Mouse (Mus musculus) lung, embryonic 16.5 days (tissue): ENCODE data around the gene Btbd9. TPM values are rescaled to one million over a fixed set of nuclear protein-coding genes. Genes with fewer than 3 reads are reported as not detected.

ENCODE experiments used
- ATAC-seq: fragments of 200-750 bp; cut with Nextera tagmentation; 2 replicates; pipeline ENCODE4 v1.8.0; 2017; ENCODE audit warnings: low read depth, mild to moderate bottlenecking, moderate library complexity
- H3K27ac ChIP-seq: fragments of 300-500 bp; sonication (generic); 2 replicates; pipeline ENCODE4 v1.5.1; 2014; ENCODE audit warnings: mild to moderate bottlenecking, control low read depth, low read length
- H3K27me3 ChIP-seq: fragments of 300-500 bp; sonication (generic); 2 replicates; pipeline ENCODE4 v1.6.1; 2014; ENCODE audit warnings: low read depth, low read length, mixed read lengths; ENCODE audit not compliant: control insufficient read depth, insufficient read depth
- H3K36me3 ChIP-seq: fragments of 300-500 bp; sonication (generic); 2 replicates; pipeline ENCODE4 v1.6.1; 2014; ENCODE audit warnings: low read length; ENCODE audit not compliant: control insufficient read depth, insufficient read depth
- H3K4me1 ChIP-seq: fragments of 300-500 bp; sonication (generic); replicated peaks from 2 replicates; pipeline ENCODE4 v1.6.1; 2014; ENCODE audit warnings: low read length, mixed read lengths; ENCODE audit not compliant: control insufficient read depth, insufficient read depth
- H3K4me2 ChIP-seq: fragments of 300-500 bp; sonication (generic); 2 replicates; pipeline ENCODE4 v1.6.1; 2014; ENCODE audit warnings: low read depth, low read length, control low read depth
- H3K4me3 ChIP-seq: fragments of 300-500 bp; sonication (generic); 2 replicates; pipeline ENCODE4 v1.5.1; 2014; ENCODE audit warnings: mild to moderate bottlenecking, low read length, control low read depth
- H3K9ac ChIP-seq: fragments of 300-500 bp; sonication (generic); 2 replicates; pipeline ENCODE4 v1.6.1; 2014; ENCODE audit warnings: low read length, control low read depth
- H3K9me3 ChIP-seq: fragments of 300-500 bp; sonication (generic); 2 replicates; pipeline ENCODE4 v1.6.1; 2016; ENCODE audit warnings: low read length; ENCODE audit not compliant: control insufficient read depth
- WGBS: fragments of 180-500 bp; shearing (Covaris S2); extraction: QIAGEN DNeasy Blood & Tissue Kit; methylation state at CpG from one replicate; pipeline ENCODE4 v1.1.7; 2014; 5-methylcytosine and 5-hydroxymethylcytosine counted together
- polyA plus RNA-seq: library from polyadenylated mRNA; unstranded; fragments of >200 nt; fragmentation: Nextera tagmentation; extraction: Ambion mirVana; gene quantifications from 2 replicates; pipeline ENCODE4 v1.2.1, GENCODE M21; 2015

The Btbd9 gene
- polyA plus RNA-seq, 1 experiment from 2014 or later, result 55.8 TPM

GRCm38 (mm10) chr17:30336816-30337215, 239.5 kb downstream of the Btbd9 start:
- Histone ChIP-seq H3K4me2 (no peak overlapping the region), H3K4me1 (peaks cover 6% of the 10 kb centered on the region; the same call in 1 of the 2 replicates), H3K27me3 (no peaks in the 10 kb centered on the region), H3K27ac (no peak overlapping the region), H3K4me3 (no peak overlapping the region), H3K36me3 (no peaks in the 10 kb centered on the region), H3K9ac (no peak overlapping the region), H3K9me3 (no peaks in the 10 kb centered on the region)
- ATAC-seq, result no peak
- WGBS, result 52% methylated on average over 7 of the region's 7 CpGs

GRCm38 (mm10) chr17:30336280-30336679, 240.0 kb downstream of the Btbd9 start:
- H3K27me3 ChIP-seq, result no peaks in the 10 kb centered on the region
- no peaks in the 10 kb centered on the region for H3K9me3 ChIP-seq
- 40% methylated on average over 5 of the region's 5 CpGs for WGBS
- H3K27ac ChIP-seq, result no peak overlapping the region
- no peak for ATAC-seq
- H3K4me2 ChIP-seq, result no peak overlapping the region
- H3K4me3 ChIP-seq, result no peak overlapping the region
- peaks cover 6% of the 10 kb centered on the region; the same call in 1 of the 2 replicates for H3K4me1 ChIP-seq
- H3K36me3 ChIP-seq, result no peaks in the 10 kb centered on the region
- H3K9ac ChIP-seq, result no peak overlapping the region

- Histone ChIP-seq H3K9ac (no peak overlapping the region), H3K4me3 (no peak overlapping the region), H3K36me3 (no peaks in the 10 kb centered on the region), H3K27me3 (no peaks in the 10 kb centered on the region), H3K27ac (no peak overlapping the region), H3K4me2 (no peak overlapping the region), H3K4me1 (peaks cover 6% of the 10 kb centered on the region; the same call in 1 of the 2 replicates), H3K9me3 (no peaks in the 10 kb centered on the region)
- 55% methylated on average over 8 of the region's 8 CpGs for WGBS
- ATAC-seq, result no peak
Measured at GRCm38 (mm10) chr17:30335746-30336145, 240.5 kb downstream of the Btbd9 start.

- WGBS, result 91% methylated on average over 6 of the region's 6 CpGs
Measured at GRCm38 (mm10) chr17:30334257-30334656, 242.0 kb downstream of the Btbd9 start.

GRCm38 (mm10) chr17:30333136-30333535, 243.2 kb downstream of the Btbd9 start:
- H3K36me3 ChIP-seq, result no peaks in the 10 kb centered on the region
- 65% methylated on average over 4 of the region's 4 CpGs for WGBS
- no peak overlapping the region for H3K27ac ChIP-seq
- peaks cover 6% of the 10 kb centered on the region; the same call in 1 of the 2 replicates for H3K4me1 ChIP-seq
- H3K27me3 ChIP-seq, result no peaks in the 10 kb centered on the region
- no peak overlapping the region for H3K4me2 ChIP-seq
- no peak overlapping the region for H3K9ac ChIP-seq
- ATAC-seq, result no peak
- no peaks in the 10 kb centered on the region for H3K9me3 ChIP-seq
- no peak overlapping the region for H3K4me3 ChIP-seq

More at GRCm38 (mm10) chr17:30334257-30334656, 242.0 kb downstream of the Btbd9 start:
- H3K4me1 ChIP-seq, result peaks cover 6% of the 10 kb centered on the region; the same call in 1 of the 2 replicates
- no peak for ATAC-seq
- no peak overlapping the region for H3K4me2 ChIP-seq
- H3K9me3 ChIP-seq, result no peaks in the 10 kb centered on the region
- no peaks in the 10 kb centered on the region for H3K36me3 ChIP-seq
- no peak overlapping the region for H3K9ac ChIP-seq
- H3K4me3 ChIP-seq, result no peak overlapping the region
- no peaks in the 10 kb centered on the region for H3K27me3 ChIP-seq
- H3K27ac ChIP-seq, result no peak overlapping the region

- Histone ChIP-seq H3K27ac (no peak overlapping the region), H3K9me3 (no peaks in the 10 kb centered on the region), H3K9ac (no peak overlapping the region), H3K4me2 (no peak overlapping the region), H3K36me3 (no peaks in the 10 kb centered on the region), H3K4me3 (no peak overlapping the region), H3K27me3 (no peaks in the 10 kb centered on the region), H3K4me1 (peaks cover 6% of the 10 kb centered on the region; the same call in 1 of the 2 replicates)
- no peak for ATAC-seq
- WGBS, result 78% methylated on average over 6 of the region's 6 CpGs
Measured at GRCm38 (mm10) chr17:30331380-30331779, 244.9 kb downstream of the Btbd9 start.

GRCm38 (mm10) chr17:30329531-30329930, 246.8 kb downstream of the Btbd9 start:
- no peak overlapping the region for H3K4me2 ChIP-seq
- no peak overlapping the region for H3K9ac ChIP-seq
- no peaks in the 10 kb centered on the region for H3K27me3 ChIP-seq
- no peak for ATAC-seq
- H3K27ac ChIP-seq, result no peak overlapping the region
- H3K4me3 ChIP-seq, result no peak overlapping the region
- H3K4me1 ChIP-seq, result no peaks in the 10 kb centered on the region
- H3K36me3 ChIP-seq, result no peaks in the 10 kb centered on the region
- H3K9me3 ChIP-seq, result no peaks in the 10 kb centered on the region
- 61% methylated on average over 2 of the region's 2 CpGs for WGBS

GRCm38 (mm10) chr17:30328924-30329323, 247.4 kb downstream of the Btbd9 start:
- Histone ChIP-seq H3K36me3 (no peaks in the 10 kb centered on the region), H3K4me1 (0 out of 2 replicates have a peak, but pooled peaks cover 2% of the 10 kb centered on the region), H3K9ac (no peak overlapping the region), H3K4me3 (no peak overlapping the region), H3K27ac (no peak overlapping the region), H3K4me2 (no peak overlapping the region), H3K9me3 (no peaks in the 10 kb centered on the region), H3K27me3 (no peaks in the 10 kb centered on the region)
- 47% methylated on average over 5 of the region's 5 CpGs for WGBS
- ATAC-seq, result no peak

GRCm38 (mm10) chr17:30326906-30327305, 249.4 kb downstream of the Btbd9 start:
- 84% methylated on average over 1 of the region's 1 CpGs for WGBS
- H3K36me3 ChIP-seq, result no peaks in the 10 kb centered on the region
- no peak overlapping the region for H3K4me2 ChIP-seq
- H3K9me3 ChIP-seq, result no peaks in the 10 kb centered on the region
- H3K27me3 ChIP-seq, result no peaks in the 10 kb centered on the region
- H3K4me3 ChIP-seq, result no peak overlapping the region
- 0 out of 2 replicates have a peak, but pooled peaks cover 2% of the 10 kb centered on the region for H3K4me1 ChIP-seq
- ATAC-seq, result no peak
- H3K27ac ChIP-seq, result no peak overlapping the region
- no peak overlapping the region for H3K9ac ChIP-seq

GRCm38 (mm10) chr17:30320301-30320700, 256.0 kb downstream of the Btbd9 start:
- ATAC-seq, result no peak
- 52% methylated on average over 1 of the region's 1 CpGs for WGBS
- H3K9me3 ChIP-seq, result no peaks in the 10 kb centered on the region
- H3K4me1 ChIP-seq, result 0 out of 2 replicates have a peak, but pooled peaks cover 2% of the 10 kb centered on the region
- no peaks in the 10 kb centered on the region for H3K27me3 ChIP-seq
- H3K4me2 ChIP-seq, result no peak overlapping the region
- H3K36me3 ChIP-seq, result no peaks in the 10 kb centered on the region
- H3K9ac ChIP-seq, result no peak overlapping the region
- no peak overlapping the region for H3K27ac ChIP-seq
- no peak overlapping the region for H3K4me3 ChIP-seq
